Mouse (Mus musculus) liver, postnatal 0 days (tissue): ENCODE measurements at regions not wholly inside any gene's neighbourhood (a gene's known extent, or its start where the extent isn't known, plus 50 kb on each side); places are given as distances from the start of the nearest gene placed in this dataset.
A peak's percentile ranks its signal among the peaks of the same experiment; 100 is the strongest.

Experiments
- ATAC-seq: fragments of 200-750 bp; cut with Nextera tagmentation; 2 replicates; pipeline ENCODE4 v1.8.0; 2017; ENCODE audit warnings: mild to moderate bottlenecking, moderate library complexity
- DNase-seq: peaks from one replicate; pipeline ENCODE4 v3.0.0-alpha.2; 2016
- H3K27ac ChIP-seq: fragments of 300-500 bp; sonication (generic); 2 replicates; pipeline ENCODE4 v1.5.1; 2014; ENCODE audit warnings: antibody characterized with exemption, moderate library complexity, mild to moderate bottlenecking, low read depth
- H3K27me3 ChIP-seq: fragments of 300-500 bp; sonication (generic); 2 replicates; pipeline ENCODE4 v1.6.1; 2014; ENCODE audit warnings: low read length, control low read depth, mixed read lengths; ENCODE audit not compliant: insufficient read depth
- H3K36me3 ChIP-seq: fragments of 300-500 bp; sonication (generic); replicated peaks from 2 replicates; pipeline ENCODE4 v1.6.1; 2014; ENCODE audit warnings: mild to moderate bottlenecking, control low read depth, low read length, moderate library complexity, mixed read lengths; ENCODE audit not compliant: insufficient read depth
- H3K4me1 ChIP-seq: fragments of 300-500 bp; sonication (generic); 2 replicates; pipeline ENCODE4 v1.6.1; 2014; ENCODE audit warnings: antibody characterized with exemption, mild to moderate bottlenecking, control low read depth; ENCODE audit not compliant: insufficient read depth
- H3K4me2 ChIP-seq: fragments of 300-500 bp; sonication (generic); 2 replicates; pipeline ENCODE4 v1.6.1; 2014; ENCODE audit warnings: low read depth, mild to moderate bottlenecking, low read length, moderate library complexity, mixed read lengths
- H3K4me3 ChIP-seq: fragments of 300-500 bp; sonication (generic); 2 replicates; pipeline ENCODE4 v1.5.1; 2014; ENCODE audit warnings: low read depth, low read length
- H3K9ac ChIP-seq: fragments of 300-500 bp; sonication (generic); replicated peaks from 2 replicates; pipeline ENCODE4 v1.6.1; 2014; ENCODE audit warnings: mild to moderate bottlenecking, moderate library complexity
- H3K9me3 ChIP-seq: fragments of 300-500 bp; sonication (generic); 2 replicates; pipeline ENCODE4 v1.6.1; 2016; ENCODE audit warnings: mild to moderate bottlenecking, control low read depth, low read length, mixed read lengths
- CTCF ChIP-seq: sonication (generic); IDR thresholded peaks from 2 replicates; pipeline ENCODE4 v1.5.1; 2016; ENCODE audit warnings: antibody characterized with exemption, low read depth
- EP300 ChIP-seq: IDR thresholded peaks from 2 replicates; pipeline ENCODE4 v1.6.1; 2016; ENCODE audit warnings: antibody characterized with exemption, low read depth, mild to moderate bottlenecking
- WGBS: fragments of 180-500 bp; shearing (Covaris S2); extraction: QIAGEN DNeasy Blood & Tissue Kit; methylation state at CpG from one replicate; pipeline ENCODE4 v1.1.7; 2014; ENCODE audit not compliant: insufficient replicate concordance; 5-methylcytosine and 5-hydroxymethylcytosine counted together

DNA sequence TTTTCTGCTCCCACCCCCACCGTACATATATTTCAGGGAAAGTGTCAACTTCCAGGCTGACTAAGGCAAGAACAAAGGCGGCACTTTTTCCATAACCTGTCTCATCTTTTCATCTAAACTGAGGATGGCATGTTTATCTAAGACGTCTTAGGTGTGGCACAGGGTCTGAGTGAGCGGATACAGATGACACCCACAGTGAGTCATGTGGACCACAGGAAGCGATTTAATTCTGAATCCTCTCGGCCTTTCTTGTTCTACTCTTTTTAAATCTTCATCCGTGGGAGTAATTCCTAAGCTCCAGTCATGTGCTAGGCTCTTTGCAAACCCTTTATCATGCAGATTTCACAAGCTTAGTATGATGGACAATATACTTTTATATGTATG is 171.9 kb upstream of the Slc24a2 start:
- H3K36me3 ChIP-seq = no peaks in the 10 kb centered on the region

DNA sequence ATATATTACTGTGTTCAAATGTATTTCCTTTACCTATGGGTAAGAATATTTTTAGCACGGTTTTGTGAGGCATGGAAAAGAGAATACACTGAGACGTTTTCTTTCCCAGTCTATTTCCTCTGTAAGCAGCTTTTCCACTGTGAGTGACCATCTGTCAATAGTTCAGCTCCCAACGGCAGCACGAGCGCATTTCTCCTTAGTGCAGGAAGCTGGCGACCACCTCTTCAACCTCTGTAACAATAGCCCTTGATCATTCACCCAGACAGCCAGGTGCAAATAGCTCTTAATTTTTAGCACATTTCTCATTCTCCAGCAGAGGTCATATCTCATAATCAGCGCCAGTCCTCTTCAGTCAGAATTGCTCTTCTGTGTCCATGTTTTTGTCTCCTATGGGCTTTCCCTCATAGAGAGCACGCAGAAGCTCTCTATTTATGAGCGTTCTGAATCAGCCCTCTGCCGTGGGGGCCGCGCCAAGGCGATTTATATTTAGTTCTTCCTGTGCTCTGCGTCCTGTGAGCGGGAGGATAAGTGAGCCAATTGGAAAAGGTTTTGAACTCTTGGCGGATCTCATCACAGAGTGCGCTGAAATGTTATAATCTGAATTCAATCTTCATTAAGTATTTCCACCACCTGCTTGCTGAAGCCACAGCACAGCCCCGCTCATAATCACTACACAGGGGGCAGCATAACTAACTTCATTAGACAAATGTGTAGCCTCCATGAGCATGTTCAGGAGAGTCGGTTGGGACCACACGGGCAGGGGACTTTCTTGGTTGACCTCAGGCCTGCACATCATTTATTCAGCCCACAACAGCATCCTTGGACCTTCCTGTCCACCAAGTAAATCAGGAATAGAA is 171.3 kb upstream of the Slc24a2 start:
- 41% methylated on average over 20 of the region's 20 CpGs for WGBS
- DNase-seq (no peak), ATAC-seq (no peak)
- Histone ChIP-seq H3K4me2 (0 out of 2 replicates have a peak overlapping the region, but pooled peaks have one; percentile 9), H3K9ac (no peak overlapping the region), H3K4me3 (no peak overlapping the region), H3K27me3 (no peaks in the 10 kb centered on the region), H3K4me1 (no peaks in the 10 kb centered on the region), H3K36me3 (no peaks in the 10 kb centered on the region), H3K27ac (no peak overlapping the region), H3K9me3 (no peaks in the 10 kb centered on the region)
- TF ChIP-seq CTCF = no peak
- TF ChIP-seq EP300 = no peak

More for the DNA sequence above, 171.9 kb upstream of the Slc24a2 start:
- H3K4me3 ChIP-seq = no peak overlapping the region
- no peaks in the 10 kb centered on the region for H3K9me3 ChIP-seq
- whole genome bisulfite sequencing = 66% methylated on average over 7 of the region's 7 CpGs
- no peak overlapping the region for H3K4me2 ChIP-seq
- no peaks in the 10 kb centered on the region for H3K4me1 ChIP-seq
- no peak for ATAC-seq
- DNase-seq = no peak
- TF ChIP-seq CTCF (no peak), EP300 (no peak)
- H3K9ac ChIP-seq = no peak overlapping the region
- no peaks in the 10 kb centered on the region for H3K27me3 ChIP-seq
- no peak overlapping the region for H3K27ac ChIP-seq

DNA sequence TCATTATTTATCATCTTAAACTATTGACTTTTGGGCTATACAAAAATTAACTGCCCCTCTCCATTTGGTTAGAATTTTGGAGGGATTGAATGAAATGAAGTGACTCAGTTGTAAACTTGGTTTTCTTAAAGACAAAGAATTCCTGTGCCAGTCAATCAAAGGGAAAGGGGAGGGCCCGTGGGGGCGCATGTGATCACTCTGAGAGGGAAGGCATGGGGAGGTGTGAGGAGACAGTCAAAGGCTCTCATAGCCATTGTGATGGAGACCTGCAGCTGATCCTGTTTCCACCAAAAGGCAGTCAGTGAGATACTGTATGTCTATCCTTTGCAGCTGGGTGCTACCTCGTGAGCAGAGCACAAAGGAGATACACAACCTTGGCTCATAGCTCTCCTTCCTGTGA is 156.6 kb upstream of the Slc24a2 start:
- H3K36me3 ChIP-seq = no peaks in the 10 kb centered on the region
- H3K4me3 ChIP-seq = no peak overlapping the region
- no peaks in the 10 kb centered on the region for H3K27me3 ChIP-seq
- TF ChIP-seq EP300 (no peak), CTCF (no peak)
- WGBS = 57% methylated on average over 3 of the region's 3 CpGs
- no peak overlapping the region for H3K9ac ChIP-seq
- ATAC-seq (no peak), DNase-seq (no peak)
- H3K4me1 ChIP-seq = no peaks in the 10 kb centered on the region
- H3K27ac ChIP-seq = no peak overlapping the region
- no peak overlapping the region for H3K4me2 ChIP-seq
- no peaks in the 10 kb centered on the region for H3K9me3 ChIP-seq

DNA sequence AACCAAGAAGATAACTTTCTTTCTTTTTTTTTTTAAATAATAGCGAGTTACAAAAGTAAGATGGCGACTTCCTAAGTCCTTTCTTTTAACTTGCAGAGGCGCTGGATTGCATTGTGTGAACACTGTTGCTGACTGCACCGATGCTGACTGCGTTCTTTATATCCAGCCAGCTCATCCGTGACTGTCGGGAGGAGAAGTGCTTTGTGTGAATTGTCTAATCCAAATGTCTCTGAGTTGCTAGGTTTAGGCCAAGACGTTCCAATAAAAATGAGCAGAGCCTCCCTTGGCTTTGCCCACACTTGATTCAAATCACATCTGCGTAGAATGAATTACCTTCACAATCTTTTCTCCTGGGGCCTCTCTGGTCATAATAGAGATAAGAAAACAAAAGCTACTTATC is 156.0 kb upstream of the Slc24a2 start:
- no peaks in the 10 kb centered on the region for H3K27me3 ChIP-seq
- H3K4me2 ChIP-seq = no peak overlapping the region
- no peak overlapping the region for H3K4me3 ChIP-seq
- H3K4me1 ChIP-seq = no peaks in the 10 kb centered on the region
- H3K9me3 ChIP-seq = no peaks in the 10 kb centered on the region
- H3K27ac ChIP-seq = no peak overlapping the region
- H3K36me3 ChIP-seq = no peaks in the 10 kb centered on the region
- TF ChIP-seq CTCF = no peak
- TF ChIP-seq EP300 = no peak
- WGBS = 74% methylated on average over 9 of the region's 9 CpGs
- DNase-seq (no peak), ATAC-seq (no peak)
- no peak overlapping the region for H3K9ac ChIP-seq

DNA sequence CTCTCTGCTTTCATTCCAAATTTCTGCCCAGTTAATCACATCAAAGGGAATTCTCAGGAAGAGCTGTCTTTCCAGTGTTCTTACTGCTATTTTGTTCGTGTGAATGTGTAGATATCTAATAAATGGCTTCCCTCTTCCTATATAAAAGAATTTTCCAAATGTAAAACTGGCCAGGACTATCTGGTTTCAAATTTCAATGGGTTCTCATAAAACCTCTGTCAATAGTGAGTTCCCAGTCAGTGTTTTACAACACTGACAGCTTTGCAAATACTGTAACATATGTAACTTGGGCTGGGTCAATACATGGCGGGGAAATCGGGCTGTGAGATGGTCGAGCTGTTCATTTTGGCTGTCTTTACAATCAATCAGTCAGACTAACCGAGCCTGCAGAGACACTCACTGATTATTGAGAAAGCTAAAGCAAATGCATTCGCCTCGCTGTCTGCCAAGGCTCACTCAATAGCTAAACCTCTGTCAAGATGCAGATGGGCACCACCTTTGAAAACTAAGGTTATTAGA is 155.0 kb upstream of the Slc24a2 start:
- ATAC-seq (no peak), DNase-seq (no peak)
- Histone ChIP-seq H3K4me3 (no peak overlapping the region), H3K36me3 (no peaks in the 10 kb centered on the region), H3K4me1 (no peaks in the 10 kb centered on the region), H3K4me2 (no peak overlapping the region), H3K27me3 (no peaks in the 10 kb centered on the region), H3K27ac (no peak overlapping the region), H3K9me3 (no peaks in the 10 kb centered on the region), H3K9ac (no peak overlapping the region)
- TF ChIP-seq CTCF (no peak), EP300 (no peak)
- WGBS = 50% methylated on average over 7 of the region's 7 CpGs

DNA sequence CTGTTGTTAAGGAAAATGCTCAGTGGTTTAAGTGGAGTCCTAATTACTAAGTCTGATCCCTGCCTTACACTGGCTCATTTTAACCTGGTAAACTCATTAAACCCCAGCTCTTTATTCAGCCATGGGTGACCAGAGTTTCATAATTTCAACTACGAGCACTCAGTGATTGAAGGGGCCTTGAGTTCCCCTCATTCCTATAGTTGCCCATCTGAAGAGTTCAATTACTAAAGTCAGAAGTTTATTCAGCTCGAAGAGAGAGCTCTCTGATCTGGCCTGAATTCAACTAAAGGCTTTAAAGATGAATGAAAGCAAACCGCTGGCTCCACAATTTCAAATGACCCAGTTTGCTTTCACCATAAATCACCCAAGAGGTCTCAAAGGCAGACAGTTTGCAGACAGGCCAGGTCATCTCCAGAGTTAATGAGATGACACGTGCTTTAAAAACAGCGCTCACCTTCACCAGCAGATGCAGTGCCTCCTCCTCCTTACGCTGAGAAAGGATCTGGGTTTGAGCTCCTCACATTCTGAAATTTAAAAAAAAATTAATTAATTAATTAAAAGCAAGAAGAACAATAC is 154.3 kb upstream of the Slc24a2 start:
- Histone ChIP-seq H3K27me3 (no peaks in the 10 kb centered on the region), H3K9ac (no peak overlapping the region), H3K27ac (no peak overlapping the region), H3K4me1 (no peaks in the 10 kb centered on the region), H3K4me3 (no peak overlapping the region), H3K9me3 (no peaks in the 10 kb centered on the region), H3K36me3 (no peaks in the 10 kb centered on the region), H3K4me2 (no peak overlapping the region)
- ATAC-seq (no peak), DNase-seq (no peak)
- no peak for TF ChIP-seq EP300
- 59% methylated on average over 6 of the region's 6 CpGs for WGBS
